Mouse (Mus musculus) megakaryocyte, embryonic 14.5 days (primary cell): ENCODE data around the gene Htr2a.

Experiments used
- FLI1 ChIP-seq: IDR thresholded peaks from 2 replicates; pipeline ENCODE4 v1.6.1; 2012; ENCODE audit warnings: low read length, inconsistent platforms, mixed read lengths
- GATA1 ChIP-seq: IDR thresholded peaks from 3 replicates; pipeline ENCODE4 v1.6.1; 2012; ENCODE audit warnings: mixed read lengths, low read length, inconsistent platforms, borderline replicate concordance

DNA sequence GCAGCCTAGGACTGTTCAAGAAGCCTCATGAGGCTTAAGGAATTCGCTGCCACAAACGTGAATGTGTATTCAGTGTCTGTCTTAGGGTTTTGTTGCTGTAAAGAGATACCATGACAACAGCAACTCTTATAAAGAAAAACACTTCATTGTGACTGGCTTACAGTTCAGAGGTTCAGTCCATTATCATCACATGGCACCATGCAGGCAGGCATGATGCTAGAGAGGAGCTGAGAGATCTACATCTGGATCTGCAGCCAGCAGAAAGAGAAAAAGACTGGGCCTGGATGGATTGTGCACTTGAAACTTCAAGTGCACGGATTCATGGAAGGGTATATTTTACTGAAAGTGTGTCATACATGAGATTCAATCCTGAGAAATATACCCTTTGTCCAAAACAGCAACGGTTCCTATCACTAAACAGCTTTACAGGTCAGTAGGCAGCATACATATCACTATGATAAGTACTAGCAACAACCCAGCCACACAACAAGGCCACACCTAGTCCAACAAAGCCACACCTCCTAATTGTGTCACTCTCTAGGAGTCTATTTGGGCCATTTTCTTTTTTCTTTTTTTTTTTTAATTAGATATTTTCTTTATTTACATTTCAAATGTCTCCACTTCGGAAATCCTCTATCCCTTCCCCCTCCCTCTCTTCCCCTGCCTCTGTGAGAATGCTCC, 43.8 kb downstream of the Htr2a start:
- no peak for TF ChIP-seq GATA1
- no peak for TF ChIP-seq FLI1
